Mouse (Mus musculus) ES-E14 (cell line): Measurements from ENCODE around the gene Fn1.

Experiments
- CHD2 ChIP-seq: IDR thresholded peaks from 2 replicates; pipeline ENCODE4 v1.6.1; 2014; ENCODE audit warnings: mild to moderate bottlenecking, low read depth, low read length, inconsistent platforms
- MAFK ChIP-seq: IDR thresholded peaks from 2 replicates; pipeline ENCODE4 v1.6.1; 2014; ENCODE audit warnings: mild to moderate bottlenecking, low read depth, low read length, inconsistent platforms; ENCODE audit not compliant: insufficient read depth
- ZC3H11A ChIP-seq: IDR thresholded peaks from 2 replicates; pipeline ENCODE4 v1.6.1; 2012; ENCODE audit warnings: low read depth, mild to moderate bottlenecking, inconsistent platforms, low read length, borderline replicate concordance

DNA sequence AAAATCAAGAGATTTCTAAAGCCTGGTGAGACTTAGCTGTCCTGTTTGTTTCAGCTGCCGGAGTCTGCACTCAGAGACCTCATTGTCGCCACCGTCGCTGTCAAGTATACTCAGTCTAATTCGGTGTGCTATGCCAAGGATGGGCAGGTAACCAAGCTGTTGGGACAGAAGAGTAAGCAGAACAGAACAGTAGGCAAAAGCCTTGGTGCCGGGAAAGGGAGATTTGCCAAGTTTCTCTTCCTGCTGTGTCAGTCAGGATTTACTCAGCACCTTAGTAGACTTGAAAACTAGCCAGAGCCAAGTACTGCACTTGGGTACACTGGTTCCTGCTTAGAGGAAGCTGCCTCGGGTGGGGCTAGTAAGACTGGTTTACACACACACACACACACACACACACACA, 77.0 kb downstream of the Fn1 start:
- TF ChIP-seq MAFK (no peak), ZC3H11A (no peak), CHD2 (no peak)
